Mouse (Mus musculus) small intestine, adult 2 months (tissue): ENCODE measurements at regions not wholly inside any gene's neighbourhood (a gene's known extent, or its start where the extent isn't known, plus 50 kb on each side); places are given as distances from the start of the nearest gene placed in this dataset.

ENCODE experiments used
- CTCF ChIP-seq: fragments of 200-500 bp; IDR thresholded peaks from 2 replicates; pipeline ENCODE4 v1.5.1; 2012; ENCODE audit warnings: low read depth, mild to moderate bottlenecking, control low read depth, inconsistent platforms, low read length, moderate library complexity, mixed read lengths; ENCODE audit not compliant: insufficient replicate concordance, insufficient read length; ENCODE audit errors: extremely low read depth
- POLR2A ChIP-seq: fragments of 200-500 bp; IDR thresholded peaks from 2 replicates; pipeline ENCODE4 v1.6.1; 2012; ENCODE audit warnings: low read depth, mild to moderate bottlenecking, control low read depth, inconsistent platforms, low read length, moderate library complexity

GRCm38 (mm10) chr17:47110836-47111235 lies 100.5 kb upstream of the Ubr2 start:
- TF ChIP-seq CTCF (no peak), POLR2A (no peak)
